Mouse (Mus musculus) kidney, adult 2 months (tissue): ENCODE measurements around the gene Nprl2. TPM values are rescaled to one million over a fixed set of nuclear protein-coding genes. Genes with fewer than 3 reads are reported as not detected.

Source experiments
- DNase-seq: peaks from one replicate; pipeline ENCODE4 v3.0.0; 2021
- H3K27ac ChIP-seq: fragments of 200-500 bp; 2 replicates; pipeline ENCODE4 v1.5.1; 2012; ENCODE audit warnings: low read depth, low read length, control low read depth, inconsistent platforms; ENCODE audit not compliant: insufficient read depth
- H3K27me3 ChIP-seq: fragments of 200-500 bp; replicated peaks from 2 replicates; pipeline ENCODE4 v1.6.1; 2012; ENCODE audit warnings: mild to moderate bottlenecking, moderate library complexity, low read length, inconsistent platforms; ENCODE audit not compliant: control insufficient read depth, insufficient read depth
- H3K36me3 ChIP-seq: fragments of 200-500 bp; 2 replicates; pipeline ENCODE4 v1.6.1; 2012; ENCODE audit warnings: mild to moderate bottlenecking, moderate library complexity, low read length, inconsistent platforms; ENCODE audit not compliant: control insufficient read depth, insufficient read depth
- H3K4me1 ChIP-seq: fragments of 200-500 bp; 2 replicates; pipeline ENCODE4 v1.6.1; 2011; ENCODE audit warnings: low read length; ENCODE audit not compliant: control insufficient read depth, insufficient read depth
- H3K4me3 ChIP-seq: fragments of 200-500 bp; 2 replicates; pipeline ENCODE4 v1.5.1; 2011; ENCODE audit warnings: mild to moderate bottlenecking, low read depth, low read length, control low read depth; ENCODE audit not compliant: insufficient read depth
- CTCF ChIP-seq: fragments of 200-500 bp; conservative IDR thresholded peaks from 2 replicates; pipeline ENCODE4 v1.5.1; 2011; ENCODE audit warnings: low read depth, mild to moderate bottlenecking, control low read depth, low read length, moderate library complexity, mixed read lengths; ENCODE audit not compliant: insufficient read depth, insufficient read length
- POLR2A ChIP-seq: fragments of 200-500 bp; IDR thresholded peaks from one replicate; pipeline ENCODE4 v1.6.1; 2011; ENCODE audit warnings: low read depth, low read length, control low read depth
- WGBS: fragments of 180-500 bp; shearing (Covaris S2); methylation state at CpG from one replicate; pipeline ENCODE4 v1.1.7; 2018; 5-methylcytosine and 5-hydroxymethylcytosine counted together
- polyA plus RNA-seq: library from polyadenylated mRNA; depleted of rRNA; stranded (reverse); fragments of >200 nt; gene quantifications from 2 replicates; pipeline ENCODE4 v1.2.3, GENCODE M21; 2012

Nprl2 gene
- polyA plus RNA-seq, 1 experiment: 61.5 TPM

- peak overlapping the region; percentile 71 for H3K4me3 ChIP-seq
- no peak overlapping the region for H3K27ac ChIP-seq
- no peaks in the 10 kb centered on the region for H3K27me3 ChIP-seq
Measured at GRCm38 (mm10) chr9:107542721-107543120, 695 bp downstream of the Nprl2 start.

GRCm38 (mm10) chr9:107543299-107543698, 1.3 kb downstream of the Nprl2 start:
- Histone ChIP-seq H3K4me3 (no peak overlapping the region), H3K36me3 (no peaks in the 10 kb centered on the region), H3K27ac (no peak overlapping the region), H3K4me1 (peaks cover 15% of the 10 kb centered on the region; the same call in 1 of the 2 replicates), H3K27me3 (no peaks in the 10 kb centered on the region)
- WGBS: 87% methylated on average over 11 of the region's 11 CpGs
- no peak for TF ChIP-seq POLR2A
- DNase-seq: no peak

More at GRCm38 (mm10) chr9:107542721-107543120, 695 bp downstream of the Nprl2 start:
- TF ChIP-seq CTCF (no peak), POLR2A (no peak)
- 0 out of 2 replicates have a peak, but pooled peaks cover 2% of the 10 kb centered on the region for H3K36me3 ChIP-seq
- H3K4me1 ChIP-seq: peaks cover 10% of the 10 kb centered on the region; the same call in 1 of the 2 replicates
- no peak for DNase-seq
- WGBS: 23% methylated on average over 8 of the region's 8 CpGs

GRCm38 (mm10) chr9:107544196-107544700, 2.2 kb downstream of the Nprl2 start:
- no peaks in the 10 kb centered on the region for H3K27me3 ChIP-seq
- no peak for DNase-seq
- peaks cover 16% of the 10 kb centered on the region; the same call in 1 of the 2 replicates for H3K4me1 ChIP-seq
- H3K4me3 ChIP-seq: no peak overlapping the region
- H3K36me3 ChIP-seq: no peaks in the 10 kb centered on the region
- whole genome bisulfite sequencing: 96% methylated on average over 17 of the region's 17 CpGs
- no peak overlapping the region for H3K27ac ChIP-seq
- TF ChIP-seq POLR2A (no peak), CTCF (no peak)

- Histone ChIP-seq H3K27me3 (no peaks in the 10 kb centered on the region), H3K4me1 (peaks cover 16% of the 10 kb centered on the region; the same call in 1 of the 2 replicates), H3K36me3 (no peaks in the 10 kb centered on the region), H3K4me3 (no peak overlapping the region), H3K27ac (no peak overlapping the region)
- TF ChIP-seq POLR2A (no peak), CTCF (no peak)
- WGBS: 87% methylated on average over 12 of the region's 12 CpGs
- DNase-seq: no peak
Measured at GRCm38 (mm10) chr9:107544729-107545128, 2.7 kb downstream of the Nprl2 start.

- no peaks in the 10 kb centered on the region for H3K36me3 ChIP-seq
- no peak overlapping the region for H3K27ac ChIP-seq
- DNase-seq: no peak
- no peak overlapping the region for H3K4me3 ChIP-seq
- TF ChIP-seq POLR2A (no peak), CTCF (no peak)
- H3K27me3 ChIP-seq: no peaks in the 10 kb centered on the region
- 79% methylated on average over 10 of the region's 10 CpGs for WGBS
- peaks cover 18% of the 10 kb centered on the region; the same call in 1 of the 2 replicates for H3K4me1 ChIP-seq
Measured at GRCm38 (mm10) chr9:107545199-107545598, 3.2 kb downstream of the Nprl2 start.

- DNase-seq: peak; percentile 83
- TF ChIP-seq CTCF: peak; percentile 88
- TF ChIP-seq POLR2A: no peak
- H3K4me1 ChIP-seq: peaks cover 19% of the 10 kb centered on the region; the same call in 1 of the 2 replicates
- 7% methylated on average over 3 of the region's 3 CpGs for WGBS
- no peaks in the 10 kb centered on the region for H3K36me3 ChIP-seq
- H3K27ac ChIP-seq: no peak overlapping the region
- H3K27me3 ChIP-seq: no peaks in the 10 kb centered on the region
- H3K4me3 ChIP-seq: no peak overlapping the region
Measured at GRCm38 (mm10) chr9:107545602-107546001, 3.6 kb downstream of the Nprl2 start.

- WGBS: 2% methylated on average over 20 of the region's 20 CpGs
- H3K27me3 ChIP-seq: no peaks in the 10 kb centered on the region
- DNase-seq: peak; percentile 98
- peaks cover 25% of the 10 kb centered on the region; the same call in 1 of the 2 replicates for H3K4me1 ChIP-seq
- H3K4me3 ChIP-seq: peak within 1 kb of the TSS; percentile 29; the same call in 1 of the 2 replicates
- no peaks in the 10 kb centered on the region for H3K36me3 ChIP-seq
- TF ChIP-seq POLR2A: peak; percentile 32
- no peak for TF ChIP-seq CTCF
- H3K27ac ChIP-seq: peak within 1 kb of the TSS; percentile 68
Measured at GRCm38 (mm10) chr9:107547026-107547425, 5.0 kb downstream of the Nprl2 start, which contains the start of gene Zmynd10. Gene Zmynd10 (plus strand): TSS chr9:107547298.
